Mouse (Mus musculus) heart, adult 11 months (tissue): ENCODE measurements around the gene Serpina10.
"Not testable (repeated sequence)": the region's sequence is repeated elsewhere in the genome, so short reads cannot be mapped to it uniquely, and the experiment has no call there.

Experiments used
- DNase-seq: peaks from one replicate; pipeline ENCODE4 v3.0.0; 2022

Serpina10 gene

GRCm38 (mm10) chr12:103601839-103602238 lies 29.4 kb downstream of the Serpina10 start:
- DNase-seq: no peak

- DNase-seq: no peak
Observed at GRCm38 (mm10) chr12:103600364-103600763, 30.9 kb downstream of the Serpina10 start.

GRCm38 (mm10) chr12:103598411-103598810 lies 32.8 kb downstream of the Serpina10 start:
- DNase-seq: no peak

GRCm38 (mm10) chr12:103583771-103584170 lies 47.5 kb downstream of the Serpina10 start:
- no peak for DNase-seq

- DNase-seq: not testable (repeated sequence)
Observed at GRCm38 (mm10) chr12:103578148-103578547, 53.1 kb downstream of the Serpina10 start.

GRCm38 (mm10) chr12:103569690-103570089 lies 61.6 kb downstream of the Serpina10 start:
- DNase-seq: no peak

- DNase-seq: no peak
Observed at GRCm38 (mm10) chr12:103567129-103567528, 64.1 kb downstream of the Serpina10 start.

- DNase-seq: no peak
Observed at GRCm38 (mm10) chr12:103565151-103565550, 66.1 kb downstream of the Serpina10 start.
